Mouse (Mus musculus) small intestine, adult 2 months (tissue): Measurements from ENCODE around the gene Chil1.

Experiments used
- CTCF ChIP-seq: fragments of 200-500 bp; IDR thresholded peaks from 2 replicates; pipeline ENCODE4 v1.5.1; 2012; ENCODE audit warnings: low read depth, mild to moderate bottlenecking, control low read depth, inconsistent platforms, low read length, moderate library complexity, mixed read lengths; ENCODE audit not compliant: insufficient replicate concordance, insufficient read length; ENCODE audit errors: extremely low read depth
- POLR2A ChIP-seq: fragments of 200-500 bp; IDR thresholded peaks from 2 replicates; pipeline ENCODE4 v1.6.1; 2012; ENCODE audit warnings: low read depth, mild to moderate bottlenecking, control low read depth, inconsistent platforms, low read length, moderate library complexity

- TF ChIP-seq POLR2A (no peak), CTCF (no peak)
Measured at GRCm38 (mm10) chr1:134193126-134193525, 11.2 kb downstream of the Chil1 start, which contains the start of gene Mybph.
